Mouse (Mus musculus) hindbrain, embryonic 14.5 days (tissue): Measurements from ENCODE around the gene Pycard. TPM values are rescaled to one million over a fixed set of nuclear protein-coding genes. Genes with fewer than 3 reads are reported as not detected.

Source experiments
- ATAC-seq: fragments of 200-750 bp; cut with Nextera tagmentation; 2 replicates; pipeline ENCODE4 v1.8.0; 2017; ENCODE audit warnings: moderate number of reproducible peaks, mild to moderate bottlenecking, moderate TSS enrichment, moderate library complexity; ENCODE audit not compliant: low FRiP score
- DNase-seq: peaks from one replicate; pipeline ENCODE4 v3.0.0-alpha.2; 2015; ENCODE audit warnings: low spot score
- H3K27ac ChIP-seq: fragments of 300-500 bp; sonication (generic); 2 replicates; pipeline ENCODE4 v1.5.1; 2014; ENCODE audit warnings: mild to moderate bottlenecking, moderate library complexity
- H3K27me3 ChIP-seq: fragments of 300-500 bp; sonication (generic); 2 replicates; pipeline ENCODE4 v1.6.1; 2014; ENCODE audit warnings: mild to moderate bottlenecking, low read length, mixed read lengths; ENCODE audit not compliant: control insufficient read depth, insufficient read depth
- H3K36me3 ChIP-seq: fragments of 300-500 bp; sonication (generic); replicated peaks from 2 replicates; pipeline ENCODE4 v1.6.1; 2014; ENCODE audit not compliant: control insufficient read depth, insufficient read depth
- H3K4me1 ChIP-seq: fragments of 300-500 bp; sonication (generic); replicated peaks from 2 replicates; pipeline ENCODE4 v1.6.1; 2014; ENCODE audit warnings: antibody characterized with exemption, low read length, mixed read lengths; ENCODE audit not compliant: control insufficient read depth, insufficient read depth
- H3K4me2 ChIP-seq: fragments of 300-500 bp; sonication (generic); replicated peaks from 2 replicates; pipeline ENCODE4 v1.6.1; 2014; ENCODE audit warnings: mild to moderate bottlenecking, moderate library complexity
- H3K4me3 ChIP-seq: fragments of 300-500 bp; sonication (generic); replicated peaks from 2 replicates; pipeline ENCODE4 v1.5.1; 2014; ENCODE audit warnings: mild to moderate bottlenecking, low read length
- H3K9ac ChIP-seq: fragments of 300-500 bp; sonication (generic); 2 replicates; pipeline ENCODE4 v1.6.1; 2014
- H3K9me3 ChIP-seq: fragments of 300-500 bp; sonication (generic); 2 replicates; pipeline ENCODE4 v1.6.1; 2016; ENCODE audit warnings: low read length; ENCODE audit not compliant: control insufficient read depth
- WGBS: fragments of 180-500 bp; shearing (Covaris S2); extraction: QIAGEN DNeasy Blood & Tissue Kit; methylation state at CpG from one replicate; pipeline ENCODE4 v1.1.7; 2014; 5-methylcytosine and 5-hydroxymethylcytosine counted together
- polyA plus RNA-seq: library from polyadenylated mRNA; unstranded; fragments of >200 nt; fragmentation: Nextera tagmentation; extraction: Ambion mirVana; gene quantifications from 2 replicates; pipeline ENCODE4 v1.2.1, GENCODE M21; 2014

The Pycard gene
- polyA plus RNA-seq, 1 experiment from 2014 or later: 6.6 TPM

DNA sequence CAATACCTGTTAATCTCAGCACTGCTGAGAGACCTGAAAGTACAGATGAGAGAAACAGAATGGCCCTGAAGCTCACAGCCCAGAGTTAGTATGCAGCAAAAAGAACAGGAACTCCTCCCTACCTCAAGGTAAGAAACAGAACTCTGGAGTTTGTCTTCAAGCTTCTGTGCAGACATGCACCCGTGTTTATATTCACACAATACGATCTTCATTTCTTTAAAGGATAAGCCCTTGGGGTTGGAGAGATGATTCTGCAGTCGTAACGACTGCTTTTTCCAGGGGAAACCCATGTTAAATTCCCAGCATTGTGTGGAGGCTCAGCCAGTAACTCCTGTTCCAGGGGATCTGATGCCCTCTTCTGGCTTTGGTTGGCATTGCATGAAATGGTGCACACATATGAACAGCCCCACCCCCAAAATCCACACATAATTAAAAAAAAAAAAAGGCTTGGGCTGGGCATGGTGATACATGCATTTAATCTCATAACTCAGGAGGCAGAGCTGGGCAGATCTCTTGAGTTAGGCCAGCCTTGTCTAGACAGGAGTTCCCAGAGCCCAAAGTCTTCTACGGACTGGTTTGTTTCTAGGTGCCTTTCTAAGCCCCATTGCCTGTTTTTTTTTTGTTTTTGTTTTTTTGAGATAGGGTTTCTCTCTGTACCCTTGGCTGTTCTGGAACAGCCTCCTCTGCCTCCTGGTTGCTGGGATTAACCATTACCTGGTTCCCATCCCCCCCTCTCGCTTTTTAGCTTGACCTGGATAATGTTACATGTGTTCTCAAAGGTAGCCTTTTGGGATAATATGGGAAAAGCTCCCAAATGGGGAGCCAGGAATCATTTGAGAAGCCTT, 1.8 kb downstream of the Pycard start:
- Histone ChIP-seq H3K4me1 (no peaks in the 10 kb centered on the region), H3K27ac (no peak overlapping the region; the same call in 1 of the 2 replicates), H3K27me3 (no peaks in the 10 kb centered on the region), H3K4me2 (no peak overlapping the region), H3K36me3 (peaks cover 52% of the 10 kb centered on the region), H3K4me3 (no peak overlapping the region), H3K9ac (no peak overlapping the region), H3K9me3 (no peaks in the 10 kb centered on the region)
- WGBS: 55% methylated on average over 6 of the region's 6 CpGs
- ATAC-seq (0 out of 2 replicates have a peak, but pooled peaks have one; percentile 61), DNase-seq (peak; percentile 73)

DNA sequence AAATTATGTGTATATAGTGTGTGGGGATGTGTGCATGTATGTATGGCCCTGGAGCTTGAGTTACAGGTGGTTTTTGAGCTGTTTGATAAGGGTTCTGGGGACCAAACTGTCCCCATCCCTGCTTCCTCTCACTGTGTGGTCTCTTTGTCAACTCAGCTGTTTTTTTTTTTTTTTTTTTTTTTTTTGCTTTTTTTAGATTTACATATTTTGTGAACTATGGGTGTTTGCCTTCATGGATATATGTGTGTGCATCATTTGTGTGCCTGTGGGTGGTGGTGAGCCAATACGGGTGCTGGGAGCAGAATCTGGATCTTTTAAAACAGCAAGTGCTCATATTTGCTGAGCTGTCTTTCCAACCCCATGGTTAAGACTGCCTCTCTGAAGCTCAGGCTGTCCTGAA, 4.8 kb downstream of the Pycard start:
- no peaks in the 10 kb centered on the region for H3K27me3 ChIP-seq
- no peaks in the 10 kb centered on the region for H3K9me3 ChIP-seq
- no peak for DNase-seq
- no peak overlapping the region for H3K4me2 ChIP-seq
- 97% methylated on average over 1 of the region's 1 CpGs for WGBS
- ATAC-seq: no peak
- H3K9ac ChIP-seq: no peak overlapping the region
- H3K4me1 ChIP-seq: no peaks in the 10 kb centered on the region
- H3K4me3 ChIP-seq: no peak overlapping the region
- H3K27ac ChIP-seq: no peak overlapping the region
- peaks cover 82% of the 10 kb centered on the region for H3K36me3 ChIP-seq

DNA sequence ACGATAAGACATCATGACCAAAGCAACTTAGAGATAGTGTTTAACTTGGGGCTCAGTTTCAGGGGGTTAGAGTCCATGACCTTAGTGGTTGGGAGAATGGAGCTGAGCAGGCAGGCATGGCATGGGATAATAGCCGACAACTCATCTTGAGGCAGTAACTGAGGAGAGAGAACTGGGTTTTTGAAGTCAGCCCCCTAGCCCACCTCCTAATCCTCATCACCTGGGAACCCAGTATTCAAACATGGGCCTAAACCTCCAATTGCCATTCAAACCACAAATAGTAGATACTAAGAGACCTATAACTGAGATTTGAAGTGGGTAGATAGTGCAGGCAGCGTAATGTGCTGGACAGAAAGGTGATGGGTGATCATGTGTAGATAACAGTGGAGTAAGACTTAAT, 13.1 kb downstream of the Pycard start:
- no peak overlapping the region for H3K9ac ChIP-seq
- DNase-seq (no peak), ATAC-seq (no peak)
- H3K36me3 ChIP-seq: peaks cover 99% of the 10 kb centered on the region
- no peaks in the 10 kb centered on the region for H3K9me3 ChIP-seq
- no peak overlapping the region for H3K4me3 ChIP-seq
- H3K27me3 ChIP-seq: no peaks in the 10 kb centered on the region
- 90% methylated on average over 3 of the region's 3 CpGs for WGBS
- no peak overlapping the region for H3K4me2 ChIP-seq
- no peak overlapping the region for H3K27ac ChIP-seq
- no peaks in the 10 kb centered on the region for H3K4me1 ChIP-seq

DNA sequence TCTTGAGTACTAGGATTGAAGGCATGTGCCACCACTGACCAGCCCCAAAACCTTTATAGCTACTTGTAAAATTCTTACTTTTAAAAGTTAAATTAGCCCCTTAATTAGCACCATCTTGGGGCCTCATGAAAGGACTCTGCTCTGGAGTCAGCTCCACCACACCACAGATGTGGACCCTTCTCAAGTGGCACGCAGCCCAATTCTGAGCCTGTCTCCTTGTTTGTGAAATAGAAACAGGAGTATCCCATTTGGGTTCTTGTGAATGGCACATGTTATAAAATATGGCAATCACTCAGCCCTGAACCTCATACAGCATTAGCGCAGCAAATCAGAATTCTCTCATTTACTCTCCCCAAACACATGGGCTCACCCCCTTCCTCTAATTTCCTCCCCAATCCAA, 14.8 kb downstream of the Pycard start:
- DNase-seq: no peak
- no peaks in the 10 kb centered on the region for H3K4me1 ChIP-seq
- H3K27me3 ChIP-seq: no peaks in the 10 kb centered on the region
- no peak overlapping the region for H3K4me2 ChIP-seq
- no peak for ATAC-seq
- H3K36me3 ChIP-seq: peaks cover 99% of the 10 kb centered on the region
- H3K9me3 ChIP-seq: no peaks in the 10 kb centered on the region
- no peak overlapping the region for H3K4me3 ChIP-seq
- H3K27ac ChIP-seq: no peak overlapping the region
- WGBS: 100% methylated on average over 2 of the region's 2 CpGs
- H3K9ac ChIP-seq: no peak overlapping the region

DNA sequence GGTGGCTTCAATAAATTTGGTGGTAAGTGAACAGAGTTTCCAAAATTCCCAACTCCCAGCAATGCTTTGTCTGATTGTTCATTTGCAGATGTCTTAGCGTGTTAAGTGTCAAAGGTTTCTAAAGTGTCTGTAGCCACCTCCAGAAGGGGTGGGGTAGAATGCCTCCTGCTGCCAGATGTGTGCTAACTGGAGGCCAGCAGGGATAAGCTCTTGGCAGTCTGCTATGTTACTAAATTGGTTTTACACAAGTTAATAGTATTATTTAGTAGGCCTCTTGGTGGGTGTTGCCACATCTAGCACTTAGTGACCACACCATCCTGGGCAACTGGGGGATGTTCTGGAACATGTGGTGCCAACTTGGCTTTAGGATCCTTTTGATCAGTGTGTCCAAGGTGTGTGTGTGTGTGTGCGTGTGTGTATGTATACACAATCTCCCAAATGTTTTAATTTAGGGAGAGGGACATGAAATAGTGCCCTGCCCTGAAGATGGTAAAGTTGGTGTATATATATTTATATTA, 19.2 kb downstream of the Pycard start:
- Histone ChIP-seq H3K4me3 (no peak overlapping the region), H3K27ac (no peak overlapping the region), H3K9me3 (no peaks in the 10 kb centered on the region), H3K9ac (no peak overlapping the region), H3K4me1 (peaks cover 8% of the 10 kb centered on the region), H3K4me2 (no peak overlapping the region), H3K27me3 (no peaks in the 10 kb centered on the region), H3K36me3 (peaks cover 97% of the 10 kb centered on the region)
- ATAC-seq (no peak), DNase-seq (no peak)
- WGBS: 89% methylated on average over 2 of the region's 2 CpGs

DNA sequence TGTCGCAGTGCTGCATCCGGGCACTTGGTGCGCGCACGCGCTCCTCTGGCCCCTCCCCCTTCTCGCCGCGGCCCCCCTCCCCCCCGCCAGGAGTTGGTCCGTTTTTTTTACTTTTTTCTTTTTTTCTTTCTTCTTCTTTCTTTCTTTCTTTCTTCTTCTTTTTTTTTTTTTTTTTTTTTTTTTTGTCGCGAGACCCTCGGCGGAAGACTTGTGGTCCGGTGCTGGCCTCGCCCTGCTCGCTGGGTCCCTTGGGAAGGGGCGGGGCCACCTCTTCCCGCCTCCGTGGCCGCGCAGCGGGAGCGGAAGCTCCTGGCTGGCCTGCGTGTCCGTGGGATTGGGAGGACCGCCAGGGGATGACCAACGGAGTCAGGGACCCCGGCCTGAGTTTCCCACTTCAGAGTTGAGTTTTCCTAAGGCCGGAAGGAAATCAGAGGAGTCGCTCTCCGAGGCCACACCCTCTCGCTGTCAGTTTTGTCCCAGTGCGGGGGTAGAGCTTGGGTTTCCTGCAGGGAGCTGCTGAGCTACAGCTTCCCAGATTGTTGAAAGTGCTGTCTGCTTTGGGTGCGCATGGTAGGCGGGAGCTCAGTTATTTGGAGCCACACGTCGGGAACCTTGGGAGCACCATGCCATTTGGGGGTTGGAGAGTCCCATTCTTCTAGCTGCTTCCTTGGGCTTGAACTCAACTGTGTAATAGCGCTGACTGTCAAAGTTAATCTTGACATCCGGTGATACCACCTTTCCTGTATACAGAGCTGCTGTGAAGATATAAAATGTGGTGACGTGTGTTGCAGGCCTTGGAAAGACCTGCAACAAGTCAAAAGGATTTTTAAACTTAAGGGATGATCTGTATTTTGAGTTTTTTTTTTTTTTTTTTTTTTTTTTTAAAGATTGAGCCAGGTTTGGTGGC, 25.5 kb downstream of the Pycard start:
- Histone ChIP-seq H3K9ac (peak overlapping the region; percentile 99), H3K4me3 (peak overlapping the region; percentile 92), H3K27me3 (no peaks in the 10 kb centered on the region), H3K4me2 (peak overlapping the region; percentile 93), H3K9me3 (no peaks in the 10 kb centered on the region), H3K27ac (peak overlapping the region; percentile 99), H3K36me3 (peaks cover 41% of the 10 kb centered on the region), H3K4me1 (peaks cover 26% of the 10 kb centered on the region)
- WGBS: under 1% methylated on average over 34 of the region's 42 CpGs
- DNase-seq (peak; percentile 82), ATAC-seq (peak; percentile 42)

DNA sequence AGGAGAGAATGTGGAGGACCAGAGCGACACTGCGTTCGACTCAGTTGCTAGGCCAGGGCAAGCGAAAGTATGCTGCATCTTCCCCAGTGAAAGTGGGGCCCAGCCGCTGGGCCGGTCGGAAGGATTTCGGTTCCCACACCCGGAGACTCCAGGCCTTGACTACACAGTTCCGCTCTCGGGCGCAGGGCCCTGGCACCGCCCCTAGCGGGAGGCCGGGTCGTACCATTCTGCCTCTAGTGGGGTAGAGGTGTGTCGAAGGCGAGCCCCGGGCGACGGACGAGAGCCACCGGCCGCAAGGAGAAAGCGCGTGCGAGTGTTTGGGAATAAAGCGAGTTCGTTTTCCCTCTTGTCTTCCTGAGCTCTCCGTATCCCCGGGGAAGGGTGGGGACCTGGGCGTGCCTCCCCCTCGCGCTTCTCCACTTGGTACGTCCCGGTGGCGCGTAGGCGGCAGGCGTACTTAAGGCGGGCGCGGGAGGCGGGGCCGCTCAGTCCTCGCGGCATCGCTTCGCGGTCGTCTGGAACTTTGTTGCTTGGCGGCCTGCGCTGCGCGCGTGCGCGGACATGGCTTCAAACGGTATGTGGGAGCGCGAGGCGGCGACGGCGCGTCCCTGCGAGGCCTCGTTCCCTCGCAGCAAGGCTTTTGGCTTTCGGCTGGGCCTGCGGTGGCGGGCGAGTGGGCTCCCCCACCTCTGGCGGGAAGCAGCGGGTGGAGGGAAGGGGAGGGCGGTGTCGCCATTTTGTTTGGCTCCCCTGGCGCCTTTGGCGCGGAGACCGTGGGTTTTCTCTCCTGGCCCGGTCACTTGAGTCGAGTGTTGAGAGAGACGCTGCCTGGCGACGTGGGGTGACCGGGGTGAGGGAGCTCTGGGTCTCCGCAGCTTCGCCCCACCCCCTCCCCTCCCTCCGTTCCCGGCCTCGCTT, 26.4 kb downstream of the Pycard start, which contains the start of gene Fus:
Gene Fus, plus strand, starts transcription at position 454 of the 918 bp plus-strand sequence.
- ATAC-seq (peak; percentile 94), DNase-seq (peak; percentile 96)
- Histone ChIP-seq H3K9me3 (no peaks in the 10 kb centered on the region), H3K4me1 (peaks cover 26% of the 10 kb centered on the region), H3K27ac (peak within 1 kb of the TSS; percentile 99), H3K4me2 (peak within 1 kb of the TSS; percentile 93), H3K27me3 (no peaks in the 10 kb centered on the region), H3K9ac (peak within 1 kb of the TSS; percentile 99), H3K36me3 (peaks cover 32% of the 10 kb centered on the region), H3K4me3 (peak within 1 kb of the TSS; percentile 92)
- WGBS: under 1% methylated on average over 85 of the region's 92 CpGs

DNA sequence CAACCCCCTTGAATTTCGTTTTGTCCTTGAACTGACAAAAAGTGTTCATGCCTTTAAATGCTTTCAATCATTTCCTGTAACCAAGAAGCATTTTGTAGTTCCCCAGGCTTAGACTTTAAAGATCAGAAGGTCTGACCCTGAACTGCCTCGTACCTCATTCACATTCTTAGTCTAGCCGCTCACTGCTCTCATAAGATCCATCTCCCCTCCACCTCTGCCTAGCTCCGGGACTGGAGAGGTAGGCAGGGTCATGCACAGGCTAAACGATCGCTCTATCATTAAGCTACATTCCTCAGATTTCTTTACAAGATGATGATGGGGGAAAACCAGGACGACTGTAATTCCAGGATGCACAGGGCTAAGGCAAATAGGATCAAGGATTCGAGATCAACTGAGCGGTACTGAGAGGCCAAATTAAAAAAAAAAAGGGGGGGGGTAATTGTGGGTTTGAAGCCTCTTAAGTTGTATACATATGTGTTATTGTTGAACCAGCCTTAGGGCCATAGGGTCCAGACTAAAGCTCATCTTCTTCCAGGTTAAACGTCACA, 27.2 kb downstream of the Pycard start:
- peaks cover 26% of the 10 kb centered on the region for H3K4me1 ChIP-seq
- H3K9ac ChIP-seq: peak overlapping the region; percentile 99
- H3K36me3 ChIP-seq: peaks cover 24% of the 10 kb centered on the region
- no peaks in the 10 kb centered on the region for H3K27me3 ChIP-seq
- WGBS: 9% methylated on average over 10 of the region's 10 CpGs
- peak overlapping the region; percentile 55 for H3K4me2 ChIP-seq
- no peak for DNase-seq
- peak overlapping the region; percentile 99 for H3K27ac ChIP-seq
- H3K4me3 ChIP-seq: peak overlapping the region; percentile 92
- no peak; the same call in 1 of the 2 replicates for ATAC-seq
- H3K9me3 ChIP-seq: no peaks in the 10 kb centered on the region
